Mouse (Mus musculus) cerebellum, adult (tissue): ENCODE measurements around the gene Cntnap5b.
A peak's percentile ranks its signal among the peaks of the same experiment; 100 is the strongest.
"Not testable (repeated sequence)": the region's sequence is repeated elsewhere in the genome, so short reads cannot be mapped to it uniquely, and the experiment has no call there.

Experiments
- ATAC-seq: cut with Nextera tagmentation; 2 replicates; pipeline ENCODE4 v1.9.2; 2017; ENCODE audit warnings: mild to moderate bottlenecking, moderate library complexity, mixed read lengths; ENCODE audit not compliant: insufficient number of reproducible peaks, low FRiP score, low TSS enrichment

Cntnap5b gene

GRCm38 (mm10) chr1:99772614-99773013, at the start of gene Cntnap5b:
TSS of gene Cntnap5b (plus strand) at chr1:99772765.
- ATAC-seq, result no peak

DNA sequence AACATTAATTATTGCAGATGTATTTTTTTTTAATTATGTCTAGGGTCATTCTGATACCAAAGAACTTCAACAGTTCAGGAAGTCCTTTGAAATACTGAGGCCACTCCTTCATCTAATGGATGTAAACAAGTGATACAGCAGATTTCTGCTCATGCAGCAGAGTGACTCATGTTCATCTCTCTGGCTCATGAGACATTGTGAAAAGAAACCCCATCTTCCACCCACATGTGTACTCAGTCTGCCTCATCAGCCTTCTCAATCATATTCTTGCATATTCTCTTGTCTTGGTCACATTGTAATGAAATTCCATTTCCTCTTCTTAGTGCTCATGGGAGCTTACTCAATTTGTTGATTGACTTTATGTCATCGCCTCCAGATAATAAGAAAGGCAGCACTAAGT, 12.6 kb upstream of the Cntnap5b start:
- no peak for ATAC-seq

GRCm38 (mm10) chr1:99772183-99772582, 382 bp upstream of the Cntnap5b start:
- ATAC-seq, result peak; percentile 58; the same call in 1 of the 2 replicates

DNA sequence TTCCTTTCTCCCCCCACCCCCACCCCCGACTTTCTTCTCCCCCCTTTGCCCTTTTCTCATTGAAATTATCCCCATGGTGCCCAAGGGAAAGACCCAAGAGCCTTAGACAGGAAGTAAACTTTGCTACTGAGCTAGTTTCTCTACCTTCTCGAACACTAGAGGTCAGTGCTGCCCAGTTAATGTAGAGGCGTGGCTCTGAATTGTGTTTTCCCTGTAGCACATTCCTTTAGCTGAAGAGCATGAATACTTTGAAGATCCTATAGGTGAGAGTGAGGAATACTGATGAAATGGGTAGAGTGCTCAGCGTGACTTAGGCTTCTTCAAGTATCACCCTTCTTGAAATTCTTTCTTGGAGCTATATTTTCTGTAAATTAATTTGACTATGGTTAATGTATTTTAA, 1.6 kb downstream of the Cntnap5b start:
- ATAC-seq, result no peak

- ATAC-seq, result no peak
Observed at GRCm38 (mm10) chr1:99813334-99814110, 41.0 kb downstream of the Cntnap5b start.

GRCm38 (mm10) chr1:99872344-99872743, 99.8 kb downstream of the Cntnap5b start:
- no peak for ATAC-seq

DNA sequence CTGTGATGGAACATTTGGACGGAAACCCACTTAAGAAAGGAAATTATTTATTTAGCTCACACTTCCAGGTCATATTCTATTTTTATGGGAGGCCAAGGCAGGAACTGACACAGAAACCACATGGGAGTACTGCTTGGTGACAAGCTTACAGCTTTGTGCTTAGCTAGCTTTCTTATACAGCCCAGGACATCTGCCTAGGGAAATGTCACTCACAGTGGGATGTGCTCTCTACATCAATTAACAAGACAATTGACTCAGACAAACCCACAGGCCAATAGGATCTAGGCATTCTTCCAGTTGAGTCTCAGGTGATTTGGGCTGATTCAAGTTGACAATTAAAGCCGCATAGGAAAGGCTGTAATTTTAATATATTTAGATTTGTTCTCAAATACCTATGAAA, 135.2 kb downstream of the Cntnap5b start:
- ATAC-seq, result no peak

DNA sequence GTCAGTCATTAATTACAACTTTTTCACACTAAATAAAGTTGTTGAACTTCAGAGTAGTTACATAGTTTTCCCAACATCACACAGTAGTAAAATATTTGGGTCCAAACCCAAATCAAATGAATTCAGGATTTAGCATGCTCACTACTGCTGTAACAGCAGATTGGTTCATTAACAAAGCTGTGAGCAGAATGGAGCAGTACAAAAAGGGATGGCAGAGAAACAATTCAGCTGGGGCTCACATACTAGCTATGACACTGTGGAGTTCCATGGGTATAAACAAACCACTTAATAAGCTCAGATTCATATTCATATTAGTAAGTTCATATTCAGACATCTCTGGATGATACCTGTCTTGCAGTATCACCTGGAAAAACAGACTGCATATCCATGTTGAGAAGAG, 170.9 kb downstream of the Cntnap5b start:
- ATAC-seq, result no peak

- no peak for ATAC-seq
Observed at GRCm38 (mm10) chr1:99959428-99959987, 186.9 kb downstream of the Cntnap5b start.

DNA sequence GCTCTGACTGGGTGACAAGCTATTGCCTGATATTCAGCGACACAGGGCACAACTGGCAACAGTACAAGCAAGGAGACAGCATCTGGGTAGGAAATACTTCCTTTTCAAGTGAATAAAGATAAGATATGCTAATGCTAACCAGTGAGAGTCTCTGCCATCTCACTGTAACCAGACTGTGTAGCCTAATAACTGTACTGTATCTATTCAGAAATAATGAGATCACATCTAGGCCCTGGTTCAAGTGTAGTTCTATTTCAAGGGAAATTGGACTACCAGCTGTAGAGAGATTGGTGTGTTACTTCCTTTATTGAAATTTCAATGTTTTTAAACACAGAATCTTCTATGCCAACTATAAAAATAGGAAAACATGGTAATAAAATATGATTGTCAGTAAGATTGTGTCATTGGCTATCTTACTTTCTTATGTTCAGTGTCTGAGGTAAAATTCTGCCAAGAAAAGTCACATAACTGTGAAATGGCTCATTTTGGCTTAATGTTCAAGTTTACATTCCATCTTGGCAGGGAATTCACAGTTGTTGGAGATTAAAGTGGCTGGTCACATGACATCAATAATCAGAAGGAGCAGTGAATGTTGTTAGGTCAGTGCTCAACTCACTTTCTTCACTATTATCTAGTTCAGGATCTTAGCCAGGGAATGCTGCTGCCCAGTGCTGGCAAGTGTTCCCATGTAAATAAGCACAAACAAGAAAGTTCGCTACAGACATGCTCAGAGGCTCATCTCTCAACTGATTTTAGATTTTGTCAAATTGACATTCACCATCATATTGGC, 194.9 kb downstream of the Cntnap5b start:
- ATAC-seq, result no peak

DNA sequence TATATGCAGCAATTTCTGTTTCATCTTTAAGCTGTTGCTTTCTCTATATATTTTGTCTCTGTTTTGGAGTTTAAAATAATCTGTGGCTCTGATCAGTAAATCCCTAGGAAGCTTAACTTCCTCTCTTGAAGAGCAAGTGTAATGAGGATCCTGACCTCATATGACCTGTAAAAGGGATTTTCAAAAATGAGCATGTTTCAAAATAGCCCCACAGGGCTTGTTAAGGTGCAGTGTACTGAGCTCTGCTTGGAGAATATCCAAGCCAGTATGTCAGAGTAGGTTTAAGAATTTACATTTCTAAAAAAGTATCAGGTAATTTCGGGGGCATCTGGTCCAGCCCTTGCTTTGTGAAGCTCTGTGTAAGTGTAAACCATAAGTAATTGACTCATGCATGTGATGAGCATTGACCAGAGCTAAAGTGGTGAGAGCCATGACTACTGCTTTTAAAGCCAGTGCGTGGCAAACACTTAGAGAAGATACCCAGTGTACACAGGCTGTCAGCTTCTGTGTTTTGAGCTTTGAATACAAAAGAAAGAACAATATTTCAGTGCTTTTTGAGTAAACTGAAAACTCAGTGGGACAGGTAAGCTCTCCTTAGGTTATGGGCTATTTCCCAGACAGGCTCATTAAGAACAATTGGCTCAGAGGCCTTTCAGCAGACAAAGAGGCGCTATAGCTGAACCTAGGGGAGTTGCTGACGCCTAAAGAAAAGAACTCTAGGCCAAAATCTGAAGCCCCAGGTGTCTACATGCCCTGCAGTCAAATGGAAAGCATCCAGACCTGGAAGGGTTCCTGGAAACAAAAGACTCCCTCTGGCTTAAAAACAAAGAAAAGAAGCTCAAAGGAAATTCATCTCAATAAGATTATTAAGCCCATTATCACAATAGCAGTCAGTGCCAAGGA, 197.9 kb downstream of the Cntnap5b start:
- ATAC-seq, result no peak

DNA sequence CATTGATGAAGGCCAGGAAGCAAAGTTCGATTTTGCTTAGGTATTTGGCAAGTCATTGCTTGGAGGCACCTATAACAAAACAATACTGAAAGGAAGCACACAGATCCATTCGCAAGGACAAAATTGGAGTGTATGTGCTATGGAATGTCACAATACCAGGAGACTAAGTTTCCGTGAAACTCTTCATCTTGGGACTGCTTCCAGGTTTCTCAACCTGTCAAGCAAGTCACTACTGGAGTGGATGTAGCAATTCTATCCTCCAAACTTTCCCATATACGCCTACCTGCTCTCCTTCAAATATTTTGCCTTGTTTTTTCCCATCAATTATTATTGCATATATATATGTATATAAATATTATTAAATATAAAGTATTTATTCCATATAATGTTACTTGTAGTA, 228.7 kb downstream of the Cntnap5b start:
- ATAC-seq, result not testable (repeated sequence)

- no peak for ATAC-seq
Observed at GRCm38 (mm10) chr1:100006021-100006745, 233.6 kb downstream of the Cntnap5b start.

DNA sequence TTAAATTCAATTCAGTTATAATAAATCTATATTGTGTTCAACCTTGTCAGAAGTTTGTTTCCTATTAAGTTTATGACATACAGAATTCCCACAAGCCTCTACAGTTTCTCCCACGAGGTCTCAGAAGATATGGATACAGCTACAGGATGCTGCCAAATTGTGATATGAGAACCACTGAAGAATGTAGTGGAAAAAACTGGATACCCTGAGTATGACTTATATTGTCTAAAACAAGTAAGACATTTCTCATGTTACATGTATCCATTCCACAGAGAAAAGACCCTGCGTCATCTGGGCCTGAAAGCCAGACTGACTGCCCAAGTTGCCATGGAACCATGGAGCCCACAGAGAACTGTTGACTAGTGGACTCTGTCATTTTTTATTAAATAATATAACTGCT, 269.2 kb downstream of the Cntnap5b start:
- no peak for ATAC-seq

DNA sequence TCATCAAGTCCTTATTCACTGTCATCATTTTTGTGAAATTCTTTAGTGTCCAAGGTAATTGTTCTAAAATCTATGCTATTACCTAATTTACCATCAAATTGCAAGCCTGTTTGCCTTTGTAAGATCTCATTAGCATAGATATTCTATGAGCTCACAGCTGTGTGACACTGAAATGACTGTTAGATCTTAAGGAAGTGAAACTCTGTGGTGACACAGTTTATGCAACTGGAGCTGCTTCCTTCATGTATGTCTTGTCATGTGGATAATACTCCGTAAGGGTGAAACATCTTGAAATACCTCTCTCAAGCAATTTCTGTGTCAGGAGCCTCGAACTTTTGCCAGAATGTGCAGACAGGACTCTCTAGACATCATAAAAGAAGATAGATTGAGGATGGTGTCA, 307.2 kb downstream of the Cntnap5b start:
- no peak for ATAC-seq

DNA sequence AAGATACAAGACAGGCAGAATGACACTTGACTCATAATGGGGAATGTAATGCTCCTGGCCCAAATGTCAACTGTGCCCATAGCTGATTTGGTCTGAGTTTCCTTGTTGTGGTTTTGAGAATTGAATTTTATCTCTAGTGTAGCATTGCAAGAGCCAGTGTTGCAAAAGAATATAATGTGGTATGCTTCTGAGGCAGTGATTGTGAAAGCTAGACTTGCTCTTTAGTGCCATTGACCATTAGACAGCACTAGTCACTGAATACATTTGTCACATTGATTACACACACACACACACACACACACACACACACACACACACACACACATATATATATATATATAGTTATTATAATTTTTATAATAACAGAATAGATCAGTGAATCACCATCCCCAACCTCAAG, 328.0 kb downstream of the Cntnap5b start:
- ATAC-seq, result no peak

DNA sequence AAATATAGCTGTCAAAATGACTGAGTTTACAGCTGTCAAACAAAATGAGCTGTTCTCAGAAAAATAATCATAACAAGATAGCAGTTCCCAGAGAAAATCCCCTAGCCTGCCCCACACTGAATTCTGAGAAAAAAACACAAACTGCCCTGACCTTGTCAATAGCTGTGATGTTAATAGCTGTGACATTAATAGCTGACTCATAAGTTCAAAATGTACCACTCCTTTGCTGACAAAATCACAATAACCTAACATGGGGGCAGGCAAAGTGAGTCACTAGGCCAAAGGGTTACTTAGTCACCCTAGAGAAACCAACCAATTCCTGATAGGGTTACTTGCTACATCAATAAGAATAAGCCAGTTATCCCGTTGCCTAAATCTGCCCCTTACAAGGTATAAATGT, 328.5 kb downstream of the Cntnap5b start:
- ATAC-seq, result no peak

DNA sequence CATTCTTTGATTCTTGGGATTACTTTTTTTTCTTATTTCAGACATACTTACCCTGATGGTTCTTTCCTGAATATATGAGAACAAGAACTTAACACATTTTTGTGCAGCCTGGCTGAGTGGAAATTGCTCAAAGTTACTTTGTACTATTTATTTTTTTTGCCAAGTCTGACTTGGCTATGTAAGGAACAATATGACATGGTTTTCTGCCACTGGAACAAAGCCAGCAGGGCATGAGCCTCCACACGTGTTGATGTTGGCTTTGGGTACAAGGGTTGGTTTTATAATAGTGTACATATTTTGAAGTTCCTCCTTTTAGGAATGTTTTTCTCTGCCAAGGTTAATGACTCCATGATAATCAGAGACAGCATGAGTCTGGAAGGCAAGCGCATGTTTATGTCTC, 331.8 kb downstream of the Cntnap5b start:
- ATAC-seq, result no peak

GRCm38 (mm10) chr1:100122410-100122935, 349.9 kb downstream of the Cntnap5b start:
- no peak for ATAC-seq
